Mouse (Mus musculus) hindbrain, postnatal 0 days (tissue): ENCODE results near the gene Ceacam10. TPM values are rescaled to one million over a fixed set of nuclear protein-coding genes. Genes with fewer than 3 reads are reported as not detected.

ENCODE experiments used
- ATAC-seq: fragments of 200-750 bp; cut with Nextera tagmentation; 2 replicates; pipeline ENCODE4 v1.8.0; 2017; ENCODE audit warnings: mild to moderate bottlenecking, moderate TSS enrichment, moderate library complexity
- DNase-seq: peaks from one replicate; pipeline ENCODE4 v3.0.0-alpha.2; 2015; ENCODE audit warnings: low spot score
- H3K27ac ChIP-seq: fragments of 300-500 bp; sonication (generic); 2 replicates; pipeline ENCODE4 v1.5.1; 2014; ENCODE audit warnings: mild to moderate bottlenecking
- H3K27me3 ChIP-seq: fragments of 300-500 bp; sonication (generic); 2 replicates; pipeline ENCODE4 v1.6.1; 2014; ENCODE audit warnings: low read length, mixed read lengths; ENCODE audit not compliant: insufficient read depth
- H3K36me3 ChIP-seq: fragments of 300-500 bp; sonication (generic); 2 replicates; pipeline ENCODE4 v1.6.1; 2014; ENCODE audit warnings: low read length, mixed read lengths; ENCODE audit not compliant: insufficient read depth
- H3K4me1 ChIP-seq: fragments of 300-500 bp; sonication (generic); 2 replicates; pipeline ENCODE4 v1.6.1; 2014; ENCODE audit warnings: antibody characterized with exemption, low read length, mixed read lengths; ENCODE audit not compliant: insufficient read depth
- H3K4me2 ChIP-seq: fragments of 300-500 bp; sonication (generic); 2 replicates; pipeline ENCODE4 v1.6.1; 2014; ENCODE audit warnings: low read depth, mild to moderate bottlenecking, low read length, moderate library complexity, mixed read lengths
- H3K4me3 ChIP-seq: fragments of 300-500 bp; sonication (generic); 2 replicates; pipeline ENCODE4 v1.5.1; 2014; ENCODE audit warnings: low read length
- H3K9ac ChIP-seq: fragments of 300-500 bp; sonication (generic); replicated peaks from 2 replicates; pipeline ENCODE4 v1.6.1; 2014; ENCODE audit warnings: mild to moderate bottlenecking, low read length, moderate library complexity, mixed read lengths
- H3K9me3 ChIP-seq: fragments of 300-500 bp; sonication (generic); 2 replicates; pipeline ENCODE4 v1.6.1; 2016; ENCODE audit warnings: low read length, mixed read lengths
- CTCF ChIP-seq: IDR thresholded peaks from 2 replicates; pipeline ENCODE4 v1.5.1; 2016; ENCODE audit warnings: antibody characterized with exemption, control low read depth, low read depth
- WGBS: fragments of 180-500 bp; shearing (Covaris S2); extraction: QIAGEN DNeasy Blood & Tissue Kit; methylation state at CpG from one replicate; pipeline ENCODE4 v1.1.7; 2014; 5-methylcytosine and 5-hydroxymethylcytosine counted together
- polyA plus RNA-seq: library from polyadenylated mRNA; unstranded; fragments of >200 nt; fragmentation: Nextera tagmentation; extraction: Ambion mirVana; gene quantifications from 2 replicates; pipeline ENCODE4 v1.2.1, GENCODE M21; 2015
- total RNA-seq: library from RNA; depleted of rRNA; stranded (reverse); fragments of >200 nt; gene quantifications from 2 replicates; pipeline ENCODE4 v1.2.3, GENCODE M21; 2014

Gene Ceacam10
- total and polyA plus RNA-seq, 2 experiments from 2014 or later, result 0.80 TPM; not detected in 1

GRCm38 (mm10) chr7:24761161-24761560, 15.8 kb upstream of the Ceacam10 start:
- H3K4me1 ChIP-seq, result no peaks in the 10 kb centered on the region
- no peak overlapping the region for H3K27ac ChIP-seq
- no peaks in the 10 kb centered on the region for H3K9me3 ChIP-seq
- no peak overlapping the region for H3K9ac ChIP-seq
- H3K27me3 ChIP-seq, result no peaks in the 10 kb centered on the region
- TF ChIP-seq CTCF, result no peak
- H3K4me3 ChIP-seq, result no peak overlapping the region
- DNase-seq (no peak), ATAC-seq (no peak)
- no peaks in the 10 kb centered on the region for H3K36me3 ChIP-seq
- WGBS, result 77% methylated on average over 6 of the region's 6 CpGs
- H3K4me2 ChIP-seq, result no peak overlapping the region

GRCm38 (mm10) chr7:24762574-24762973, 14.4 kb upstream of the Ceacam10 start:
- Histone ChIP-seq H3K4me3 (no peak overlapping the region), H3K9ac (no peak overlapping the region), H3K36me3 (no peaks in the 10 kb centered on the region), H3K4me2 (no peak overlapping the region), H3K9me3 (no peaks in the 10 kb centered on the region), H3K27me3 (no peaks in the 10 kb centered on the region), H3K4me1 (no peaks in the 10 kb centered on the region), H3K27ac (no peak overlapping the region)
- ATAC-seq (no peak), DNase-seq (no peak)
- no peak for TF ChIP-seq CTCF
- 88% methylated on average over 8 of the region's 8 CpGs for WGBS

- Histone ChIP-seq H3K36me3 (no peaks in the 10 kb centered on the region), H3K9ac (no peak overlapping the region), H3K27ac (no peak overlapping the region), H3K4me3 (no peak overlapping the region), H3K4me1 (no peaks in the 10 kb centered on the region), H3K9me3 (no peaks in the 10 kb centered on the region), H3K4me2 (no peak overlapping the region), H3K27me3 (no peaks in the 10 kb centered on the region)
- TF ChIP-seq CTCF, result no peak
- ATAC-seq (no peak), DNase-seq (no peak)
These were observed 5.6 kb upstream of the Ceacam10 start for GRCm38 (mm10) chr7:24771361-24771760.

GRCm38 (mm10) chr7:24773942-24774535, 3.0 kb upstream of the Ceacam10 start:
- DNase-seq (no peak), ATAC-seq (no peak)
- Histone ChIP-seq H3K9ac (no peak overlapping the region), H3K27me3 (no peaks in the 10 kb centered on the region), H3K4me3 (no peak overlapping the region), H3K36me3 (no peaks in the 10 kb centered on the region), H3K9me3 (no peaks in the 10 kb centered on the region), H3K4me1 (no peaks in the 10 kb centered on the region), H3K27ac (no peak overlapping the region), H3K4me2 (no peak overlapping the region)
- whole genome bisulfite sequencing, result 42% methylated on average over 3 of the region's 3 CpGs
- no peak for TF ChIP-seq CTCF

- Histone ChIP-seq H3K27ac (no peak overlapping the region), H3K27me3 (no peaks in the 10 kb centered on the region), H3K9me3 (no peaks in the 10 kb centered on the region), H3K4me2 (no peak overlapping the region), H3K9ac (no peak overlapping the region), H3K4me1 (no peaks in the 10 kb centered on the region), H3K4me3 (no peak overlapping the region), H3K36me3 (no peaks in the 10 kb centered on the region)
- ATAC-seq, result no peak
- no peak for TF ChIP-seq CTCF
- no peak for DNase-seq
- WGBS, result 64% methylated on average over 2 of the region's 2 CpGs
These were observed 861 bp upstream of the Ceacam10 start for GRCm38 (mm10) chr7:24776145-24776544.

GRCm38 (mm10) chr7:24797918-24798317, 20.9 kb downstream of the Ceacam10 start:
- no peak for ATAC-seq
- 100% methylated on average over 1 of the region's 1 CpGs for WGBS
- TF ChIP-seq CTCF, result no peak

GRCm38 (mm10) chr7:24802149-24802767, 25.3 kb downstream of the Ceacam10 start:
- 79% methylated on average over 7 of the region's 7 CpGs for WGBS
- no peaks in the 10 kb centered on the region for H3K27me3 ChIP-seq
- no peaks in the 10 kb centered on the region for H3K9me3 ChIP-seq
- no peak overlapping the region for H3K27ac ChIP-seq
- H3K9ac ChIP-seq, result no peak overlapping the region
- no peak overlapping the region for H3K4me2 ChIP-seq
- ATAC-seq (no peak), DNase-seq (no peak)
- H3K4me3 ChIP-seq, result no peak overlapping the region
- no peaks in the 10 kb centered on the region for H3K36me3 ChIP-seq
- TF ChIP-seq CTCF, result no peak
- H3K4me1 ChIP-seq, result no peaks in the 10 kb centered on the region

More at GRCm38 (mm10) chr7:24797918-24798317, 20.9 kb downstream of the Ceacam10 start:
- H3K36me3 ChIP-seq, result no peaks in the 10 kb centered on the region
- no peak for DNase-seq
- no peaks in the 10 kb centered on the region for H3K27me3 ChIP-seq
- H3K9ac ChIP-seq, result no peak overlapping the region
- H3K27ac ChIP-seq, result no peak overlapping the region
- H3K9me3 ChIP-seq, result peaks cover 7% of the 10 kb centered on the region; the same call in 1 of the 2 replicates
- no peak overlapping the region for H3K4me2 ChIP-seq
- no peaks in the 10 kb centered on the region for H3K4me1 ChIP-seq
- no peak overlapping the region for H3K4me3 ChIP-seq
